Mouse (Mus musculus) cerebellum, adult 11-12 months (tissue): Measurements from ENCODE around the gene Tmem192.
A peak's percentile ranks its signal among the peaks of the same experiment; 100 is the strongest.
"Not testable (repeated sequence)": the region's sequence is repeated elsewhere in the genome, so short reads cannot be mapped to it uniquely, and the experiment has no call there.

Experiments
- DNase-seq: peaks from one replicate; pipeline ENCODE4 v3.0.0; 2022

Gene Tmem192

GRCm38 (mm10) chr8:64983150-64983897 lies 36.3 kb downstream of the Tmem192 start:
- peak; percentile 8 for DNase-seq

GRCm38 (mm10) chr8:64987731-64988130 lies 40.7 kb downstream of the Tmem192 start, which contains the start of gene Trim75:
TSS of gene Trim75 (minus strand) at chr8:64987831.
- DNase-seq, result no peak

- no peak for DNase-seq
Measured at GRCm38 (mm10) chr8:64998806-64999365, 51.9 kb downstream of the Tmem192 start.

- DNase-seq, result not testable (repeated sequence)
Measured at GRCm38 (mm10) chr8:65007616-65008015, 60.6 kb downstream of the Tmem192 start.

GRCm38 (mm10) chr8:65018423-65018822 lies 71.4 kb downstream of the Tmem192 start, which contains the start of the genes Trim61 and Trim60:
TSS of gene Trim61 (minus strand) at chr8:65018523.
TSS of gene Trim60 (minus strand) at chr8:65018584.
- DNase-seq, result no peak
